Mouse (Mus musculus): ENCODE results near the gene Fbxw21.

DNA sequence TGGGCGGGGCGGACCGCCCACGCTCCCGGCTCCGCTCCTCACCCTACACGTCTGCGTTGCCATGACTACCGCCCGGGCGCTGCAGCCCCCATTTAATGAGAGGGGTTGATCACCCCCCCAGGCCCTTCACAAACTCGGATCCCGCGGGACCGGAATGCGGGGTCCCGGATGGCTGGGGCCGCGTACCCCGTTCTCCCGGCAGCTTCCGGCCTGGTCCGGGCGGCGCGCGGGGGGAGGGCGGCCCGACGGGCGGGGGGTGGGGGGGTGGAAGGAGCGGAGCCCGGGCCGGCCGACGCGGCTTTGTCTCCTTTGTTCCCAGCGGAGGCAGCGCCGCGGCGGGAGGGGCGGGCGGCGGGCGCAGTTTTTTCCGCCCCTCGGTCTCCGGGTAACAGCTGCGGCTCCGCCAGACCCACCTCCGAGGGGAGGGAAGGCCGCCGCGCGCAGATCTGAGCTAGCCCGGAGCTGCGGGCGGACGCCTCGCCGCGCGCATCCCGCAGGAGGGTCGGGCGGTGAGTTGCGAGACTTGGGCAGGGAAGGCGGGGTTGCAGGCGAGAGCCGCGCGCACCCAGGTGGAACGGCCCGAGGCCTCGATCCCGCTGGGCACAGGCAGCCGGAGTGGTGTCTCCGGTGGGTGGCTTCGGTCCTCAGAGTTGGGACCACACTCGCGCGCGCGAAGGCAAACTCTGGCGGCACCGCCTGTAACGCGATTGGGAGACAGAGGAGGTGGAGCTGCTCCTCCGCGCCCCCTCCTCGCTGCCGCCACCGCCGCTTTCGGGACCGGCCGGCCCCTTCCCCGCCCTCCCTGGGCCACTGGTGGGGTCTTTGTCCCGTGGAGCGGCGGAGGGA lies 66.5 kb downstream of the Fbxw21 start, which contains the start of gene Plxnb1:
- TF ChIP-seq TAL1 (IDR thresholded peaks at IDR 0.05; ENCODE audit: low read length): no peak
- TF ChIP-seq GATA1 (IDR thresholded peaks at IDR 0.05; ENCODE audit: low read length): no peak

Measured in erythroblast, embryonic 14.5 days (primary cell).